Mouse (Mus musculus) layer of hippocampus, adult 8-10 months (tissue): ENCODE measurements at regions not wholly inside any gene's neighbourhood (a gene's known extent, or its start where the extent isn't known, plus 50 kb on each side); places are given as distances from the start of the nearest gene placed in this dataset.

Source experiments
- DNase-seq, 2 experiments: peaks; one replicate each; pipeline ENCODE4 v3.0.0; 2022; ENCODE audit warnings: low spot score in 2 of 2

DNA sequence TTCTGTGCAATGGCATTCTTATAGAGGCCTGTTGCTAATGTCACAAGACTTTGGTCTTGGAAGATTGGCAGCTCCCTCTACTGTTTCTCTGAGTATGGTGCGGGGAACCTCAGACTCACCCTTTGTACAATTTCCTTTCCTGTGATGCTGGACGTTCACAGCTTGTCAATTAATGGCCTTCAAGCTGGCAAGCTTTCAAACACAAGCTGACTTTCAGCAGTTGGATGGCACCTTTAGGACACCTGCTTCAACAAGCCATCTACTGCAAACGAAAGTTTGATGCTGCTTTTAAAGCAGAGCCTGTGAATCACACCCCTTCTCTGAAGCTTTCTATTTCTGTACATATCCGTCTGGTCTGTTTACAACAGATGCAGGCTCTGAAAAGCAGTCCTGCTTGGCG is 841.0 kb upstream of the Ptprd start:
- DNase-seq = peak; percentile 25 to 33
